Mouse (Mus musculus) frontal cortex, adult 2 months (tissue): ENCODE measurements around the gene Wipf2. TPM values are rescaled to one million over a fixed set of nuclear protein-coding genes. Genes with fewer than 3 reads are reported as not detected.
"Not testable (repeated sequence)": the region's sequence is repeated elsewhere in the genome, so short reads cannot be mapped to it uniquely, and the experiment has no call there.

Source experiments
- DNase-seq, 2 experiments: peaks; one replicate each; pipeline ENCODE4 v3.0.0; 2022; ENCODE audit warnings: low spot score in 1 of 2; ENCODE audit errors: extremely low spot score in 1 of 2
- polyA plus RNA-seq: library from polyadenylated mRNA; depleted of rRNA; stranded (reverse); fragments of >200 nt; gene quantifications from 2 replicates; pipeline ENCODE4 v1.2.3, GENCODE M21; 2012

Gene Wipf2
- polyA plus RNA-seq, 1 experiment: 26.7 TPM

DNA sequence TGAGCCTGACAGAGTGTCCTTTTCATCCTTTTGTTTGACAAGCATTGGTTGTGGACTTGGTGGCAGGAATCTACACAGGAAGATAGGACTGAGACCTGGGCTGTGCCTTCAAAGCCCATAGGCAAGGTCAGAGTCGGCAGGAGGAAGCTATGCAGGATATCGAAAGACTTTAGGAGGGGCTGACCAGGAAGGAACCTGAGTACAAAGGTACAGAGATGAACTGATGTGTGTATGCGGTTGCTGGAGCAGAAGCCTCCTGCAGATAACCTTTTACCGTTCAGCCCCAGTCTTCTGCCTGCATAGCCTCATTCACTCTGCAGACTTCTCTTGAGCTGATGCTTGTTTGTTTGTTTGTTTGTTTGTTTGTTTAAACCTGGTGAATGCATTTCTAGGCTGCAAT lies 42.1 kb downstream of the Wipf2 start:
- no peak for DNase-seq

DNA sequence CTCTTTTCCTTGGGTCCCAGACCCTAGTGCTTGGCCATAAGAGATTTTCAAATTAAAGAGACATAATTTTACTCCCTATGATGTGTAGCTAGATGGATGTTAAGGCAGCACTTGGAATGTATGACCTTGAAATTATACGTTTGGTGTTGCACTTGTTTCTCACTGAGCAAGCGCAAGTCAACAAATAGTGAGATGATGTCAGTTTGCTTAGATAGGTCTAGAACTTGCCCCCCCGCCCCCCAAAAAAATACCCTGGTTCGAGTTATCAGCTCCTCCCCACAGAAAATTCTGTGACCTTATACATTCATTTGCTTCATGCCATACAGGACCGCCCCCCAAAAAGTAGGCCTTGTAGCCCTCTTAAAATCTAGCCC lies 43.6 kb downstream of the Wipf2 start:
- no peak for DNase-seq

DNA sequence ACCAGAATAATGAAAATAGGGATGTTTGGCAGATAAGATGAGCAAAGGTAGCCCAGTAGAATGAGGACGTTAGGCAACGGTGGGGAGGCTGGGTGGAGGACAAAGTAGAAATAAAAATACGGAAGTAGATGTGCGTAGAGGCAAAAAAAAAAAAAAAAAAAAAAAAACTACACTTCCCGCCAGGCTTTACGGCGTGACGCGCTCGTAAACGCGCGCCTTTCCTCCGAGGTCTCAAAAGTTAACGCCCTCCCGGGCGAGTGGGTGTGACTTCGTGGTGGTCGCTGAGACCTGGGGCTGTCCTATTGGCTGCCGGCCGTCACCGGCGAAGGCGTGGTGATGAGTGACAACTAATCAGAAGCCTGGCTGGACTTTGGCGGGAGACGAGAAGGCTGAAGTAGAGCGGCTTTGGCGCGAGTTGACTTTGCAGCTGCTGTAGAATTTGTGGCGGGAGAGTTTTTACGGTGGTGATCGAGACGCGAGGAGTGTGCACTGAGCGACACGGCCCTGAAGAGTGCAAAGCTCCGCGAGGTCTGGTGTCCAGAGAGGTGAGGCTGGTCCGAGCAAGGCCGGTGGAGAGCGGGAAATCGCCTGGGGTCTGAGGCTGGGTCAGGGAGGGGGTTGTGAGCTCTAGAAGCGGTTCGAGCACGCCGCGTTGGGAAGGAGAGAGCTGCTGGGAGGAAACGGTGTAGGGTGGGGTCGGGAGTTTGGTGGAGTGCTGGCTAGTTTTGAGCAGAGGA lies 44.2 kb downstream of the Wipf2 start, which contains the start of gene Cdc6:
Gene Cdc6 (plus strand): TSS at position 365 of the 737 bp plus-strand sequence.
- DNase-seq: peak; percentile 92

DNA sequence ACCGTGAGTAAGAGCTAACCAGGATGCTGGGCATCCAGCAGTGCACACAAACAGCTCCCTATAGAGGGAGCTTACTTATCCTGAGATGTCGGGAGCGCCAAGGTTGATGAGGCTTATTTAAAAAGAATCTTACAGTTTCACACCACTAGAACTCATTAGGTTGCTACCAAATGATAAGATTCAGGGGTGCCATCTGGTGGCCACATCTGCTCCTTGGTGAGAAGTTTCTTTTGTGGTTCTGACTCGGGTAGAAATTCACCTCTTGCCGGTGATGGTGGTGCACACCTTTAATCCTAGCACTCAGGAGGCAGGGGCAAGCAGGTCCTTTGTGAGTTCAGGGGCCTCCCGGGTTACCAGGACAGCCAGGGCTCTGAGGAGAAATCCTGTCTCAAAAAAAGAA lies 46.2 kb downstream of the Wipf2 start:
- DNase-seq: peak; percentile 66 to 84

DNA sequence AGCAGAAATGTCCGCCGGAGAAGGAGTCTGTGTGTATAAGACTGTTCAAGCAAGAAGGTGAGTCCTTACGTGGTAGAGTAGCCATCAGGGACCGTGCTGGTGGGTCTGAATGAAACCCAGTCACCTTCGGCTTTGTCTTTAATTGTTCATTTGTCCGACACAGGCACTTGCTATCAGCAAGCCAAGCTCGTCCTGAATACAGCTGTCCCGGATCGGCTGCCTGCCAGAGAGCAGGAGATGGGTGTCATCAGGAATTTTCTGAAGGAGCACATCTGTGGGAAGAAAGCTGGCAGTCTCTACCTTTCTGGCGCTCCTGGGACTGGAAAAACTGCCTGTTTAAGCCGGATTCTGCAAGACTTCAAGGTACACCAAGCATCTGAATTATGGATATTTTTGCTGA lies 47.0 kb downstream of the Wipf2 start:
- no peak for DNase-seq

DNA sequence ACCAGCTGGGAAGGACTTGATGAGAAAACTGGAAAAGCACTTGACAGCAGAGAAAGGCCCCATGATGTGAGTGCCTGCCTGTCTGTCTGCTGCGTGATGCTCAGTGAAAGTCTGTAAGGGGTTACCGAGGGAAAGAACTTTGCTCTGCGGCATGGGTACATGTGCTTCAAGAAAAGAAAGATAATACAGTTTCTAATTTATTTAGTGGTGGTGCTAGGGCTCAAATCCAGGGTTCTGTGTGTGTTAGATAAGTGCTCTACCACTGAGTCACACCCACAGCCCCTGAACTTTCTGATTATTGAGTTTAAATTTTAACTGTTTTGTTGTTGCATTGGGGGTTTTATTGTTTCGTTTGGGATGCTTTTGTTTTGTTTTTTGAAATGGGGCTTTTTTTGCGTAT lies 48.1 kb downstream of the Wipf2 start:
- no peak for DNase-seq

DNA sequence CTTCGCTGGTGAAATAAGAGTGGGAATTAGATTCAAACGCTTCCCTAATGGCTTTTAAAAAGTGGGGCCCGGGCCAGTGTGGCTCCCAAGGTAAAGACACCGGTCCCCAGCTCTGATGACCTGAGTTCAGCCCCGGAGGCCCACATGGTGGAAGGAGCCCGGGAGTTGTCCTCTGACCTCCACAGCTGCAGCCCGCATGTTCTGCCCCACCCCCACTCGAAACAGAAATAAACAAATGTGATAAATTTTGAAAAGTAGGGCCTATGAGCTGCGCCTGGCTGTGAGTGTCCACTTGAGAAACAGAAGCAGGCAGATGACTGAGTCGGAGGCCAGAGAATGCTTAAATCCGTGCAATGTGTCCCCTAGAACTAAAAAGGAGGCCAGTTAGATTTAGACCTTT lies 50.8 kb downstream of the Wipf2 start:
- no peak for DNase-seq

DNA sequence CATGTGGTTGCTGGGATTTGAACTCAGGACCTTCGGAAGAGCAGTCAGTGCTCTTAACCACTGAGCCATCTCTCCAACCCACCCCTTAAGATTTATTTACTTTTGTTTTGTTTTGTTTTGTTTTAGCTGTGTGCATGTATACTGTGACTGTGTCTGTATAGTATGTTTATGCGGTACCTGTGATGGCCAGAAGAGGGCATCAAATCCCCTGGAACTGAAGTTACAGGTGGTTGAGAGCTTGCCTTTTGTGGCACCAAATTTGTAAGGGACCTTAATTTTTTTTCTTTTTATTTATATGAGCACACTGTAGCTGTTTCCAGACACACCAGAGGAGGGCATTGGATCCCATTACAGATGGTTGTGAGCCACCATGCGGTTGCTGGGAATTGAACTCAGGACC lies 52.9 kb downstream of the Wipf2 start:
- DNase-seq: not testable (repeated sequence)

DNA sequence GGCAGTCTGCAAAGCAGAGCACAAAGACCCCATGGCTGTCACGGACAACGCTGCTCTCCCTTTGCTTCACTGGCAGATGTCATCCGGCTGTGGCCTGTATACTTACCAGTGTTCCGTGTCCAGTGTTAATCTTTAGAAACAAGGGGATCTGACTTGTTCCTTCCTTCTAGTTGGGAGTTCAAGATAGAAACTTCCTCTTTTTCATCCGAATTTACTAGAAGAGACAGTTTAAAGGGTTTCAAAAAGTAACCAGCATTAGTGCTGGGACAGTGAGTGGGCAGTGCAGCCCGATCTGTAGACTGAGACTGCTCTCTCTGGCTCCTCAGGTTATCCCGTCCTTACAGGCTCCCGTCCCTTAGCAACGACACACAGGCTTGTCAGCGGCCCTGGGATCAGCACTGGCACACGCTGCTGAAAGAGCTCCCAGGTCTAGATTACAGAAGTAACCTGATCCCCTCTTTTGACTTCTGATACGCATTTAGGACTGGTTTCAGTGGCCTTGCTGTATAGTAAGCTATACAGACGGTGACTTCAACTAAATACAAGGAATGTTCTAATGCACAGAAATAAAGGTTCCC lies 54.1 kb downstream of the Wipf2 start:
- DNase-seq: no peak

DNA sequence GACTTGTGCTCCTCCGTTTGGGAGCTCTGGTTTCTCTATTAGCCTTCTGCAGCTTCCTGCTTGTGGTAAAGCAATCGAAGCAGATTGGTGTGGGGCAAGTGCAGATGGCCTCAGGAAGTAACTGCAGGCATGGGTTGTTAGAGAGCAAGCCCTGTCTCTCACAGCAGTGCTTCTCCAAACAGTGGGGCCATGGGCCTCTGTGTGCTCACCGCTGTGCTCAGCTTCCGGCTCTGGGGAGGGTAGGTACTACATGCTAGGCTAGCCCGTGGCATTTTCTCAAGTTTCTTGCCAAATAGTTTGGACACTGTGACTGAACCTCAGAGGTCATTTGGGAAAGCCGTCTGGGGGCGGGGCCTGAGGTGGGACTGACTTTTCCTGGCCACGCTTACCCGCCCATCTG lies 54.8 kb downstream of the Wipf2 start:
- no peak for DNase-seq

DNA sequence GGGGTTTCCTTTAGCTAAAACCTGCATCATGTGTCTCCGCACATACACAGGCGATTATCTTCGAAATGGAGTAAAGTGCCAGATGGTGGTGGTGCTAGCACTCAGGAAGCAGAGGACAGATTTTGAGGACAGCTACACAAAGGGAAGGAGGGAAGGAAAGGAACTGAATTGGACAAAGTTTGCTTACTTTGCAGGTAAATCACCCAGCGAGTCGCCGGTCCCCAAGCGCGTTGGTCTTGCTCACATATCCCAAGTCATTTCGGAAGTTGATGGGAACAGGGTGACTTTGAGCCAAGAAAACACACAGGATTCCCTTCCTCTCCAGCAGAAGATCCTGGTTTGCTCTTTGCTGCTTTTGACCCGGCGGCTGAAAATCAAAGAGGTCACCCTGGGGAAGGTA lies 55.6 kb downstream of the Wipf2 start:
- DNase-seq: no peak

DNA sequence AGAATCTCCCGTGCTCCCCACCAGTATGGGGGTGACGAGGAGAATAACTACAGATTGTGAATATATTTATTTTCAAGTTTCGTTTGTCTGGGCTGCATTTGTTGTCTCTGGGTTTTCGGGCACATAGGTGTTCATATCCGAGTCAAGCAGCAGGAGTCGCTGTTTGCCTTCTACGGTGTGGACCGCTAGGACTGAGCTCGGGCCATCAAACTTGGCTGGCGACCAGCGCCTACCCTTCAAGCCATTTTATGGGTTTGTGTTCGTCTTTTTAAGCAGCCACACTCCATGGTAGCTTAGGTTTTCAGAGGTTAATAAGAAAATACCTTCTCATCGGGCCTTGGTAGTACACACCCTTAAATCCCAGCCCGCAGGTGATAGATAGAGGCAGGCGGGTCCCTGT lies 58.4 kb downstream of the Wipf2 start:
- not testable (repeated sequence) for DNase-seq

DNA sequence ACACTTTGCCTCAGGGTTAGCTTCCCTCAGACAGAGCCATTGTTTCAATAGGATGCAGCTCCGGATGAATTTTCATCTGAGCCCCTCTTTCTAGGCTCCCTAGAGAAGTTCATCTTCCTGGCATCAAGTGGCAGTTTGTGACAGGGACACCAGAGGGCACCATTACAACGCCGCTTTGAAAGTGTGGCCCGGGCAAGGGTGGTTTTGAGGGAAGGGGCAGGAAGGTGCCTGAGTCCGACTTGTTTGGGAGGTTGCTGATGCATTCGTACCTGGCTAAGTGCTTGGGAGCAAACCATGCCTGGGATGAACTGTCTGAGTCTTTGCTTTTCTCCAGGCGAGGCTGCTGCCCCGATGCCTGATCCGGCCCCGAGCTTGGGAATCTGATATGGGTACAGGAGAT lies 58.9 kb downstream of the Wipf2 start:
- peak in 1 of 2 experiments; percentile 73 for DNase-seq

DNA sequence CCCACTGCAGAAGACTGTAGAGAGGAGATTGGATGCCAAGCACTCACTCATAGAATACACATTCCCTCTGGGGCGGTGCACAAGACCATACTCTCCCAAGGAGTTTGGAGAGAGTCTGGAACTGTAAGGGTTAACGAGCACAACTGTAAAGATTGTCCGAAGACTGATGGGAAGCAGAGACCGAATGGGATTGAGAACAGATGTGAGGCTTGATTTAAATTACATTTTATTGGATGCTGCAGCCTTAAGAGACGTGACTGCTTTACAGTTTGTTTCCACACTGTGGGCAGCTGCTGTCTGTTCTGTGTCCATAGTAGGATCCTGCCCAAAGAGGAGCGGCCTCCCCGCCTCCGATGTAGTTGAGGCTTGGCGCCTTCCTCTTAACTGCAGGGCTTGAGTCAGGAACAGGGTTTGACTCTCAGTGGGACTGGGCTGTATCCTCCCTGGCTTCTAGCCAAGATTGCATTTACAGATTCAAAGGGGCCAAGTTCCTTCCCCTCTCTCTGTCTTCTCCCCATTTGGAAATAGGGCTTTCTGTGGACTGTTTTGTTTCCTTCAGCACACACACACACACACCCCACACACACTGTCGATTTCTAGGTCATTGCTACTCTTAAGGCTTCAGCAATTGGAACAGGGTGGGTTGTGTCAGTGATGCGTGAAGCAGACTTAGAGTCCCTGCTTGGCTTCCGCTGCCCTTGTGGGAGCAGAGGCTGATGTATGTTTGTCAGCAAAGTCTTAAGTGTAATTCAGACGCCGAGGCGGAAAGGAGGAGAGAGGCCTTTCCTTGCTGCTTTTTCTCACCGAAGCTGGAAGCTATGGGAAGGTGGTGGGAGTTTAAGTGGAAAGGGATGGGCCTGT lies 59.6 kb downstream of the Wipf2 start:
- DNase-seq: not testable (repeated sequence)

DNA sequence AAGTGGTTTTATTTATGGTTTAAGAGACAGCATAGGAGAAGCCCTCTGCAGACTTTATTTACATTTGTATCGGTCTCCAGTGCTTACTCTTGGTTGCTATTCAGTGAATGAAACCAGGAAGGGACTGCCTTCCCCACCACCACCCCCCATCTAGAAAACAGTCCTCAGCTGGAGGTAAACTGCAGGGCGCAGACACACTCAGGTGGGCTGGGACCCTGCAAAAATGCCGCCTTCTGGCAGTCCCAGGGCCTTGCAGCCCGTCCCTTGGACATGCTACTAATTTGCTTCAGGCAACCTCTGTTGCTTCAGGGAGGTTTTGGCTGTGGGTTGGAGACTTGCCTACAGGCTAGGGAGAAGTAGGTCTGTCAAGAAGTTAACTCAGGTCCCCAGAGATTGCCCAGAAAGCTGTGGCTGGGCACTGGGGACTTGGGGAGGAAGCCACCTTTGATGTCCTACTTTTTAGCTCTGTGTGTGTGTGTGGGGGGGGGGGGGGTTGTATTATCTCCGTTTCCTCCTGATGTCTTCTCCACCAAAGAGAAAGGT lies 61.3 kb downstream of the Wipf2 start:
- no peak for DNase-seq

DNA sequence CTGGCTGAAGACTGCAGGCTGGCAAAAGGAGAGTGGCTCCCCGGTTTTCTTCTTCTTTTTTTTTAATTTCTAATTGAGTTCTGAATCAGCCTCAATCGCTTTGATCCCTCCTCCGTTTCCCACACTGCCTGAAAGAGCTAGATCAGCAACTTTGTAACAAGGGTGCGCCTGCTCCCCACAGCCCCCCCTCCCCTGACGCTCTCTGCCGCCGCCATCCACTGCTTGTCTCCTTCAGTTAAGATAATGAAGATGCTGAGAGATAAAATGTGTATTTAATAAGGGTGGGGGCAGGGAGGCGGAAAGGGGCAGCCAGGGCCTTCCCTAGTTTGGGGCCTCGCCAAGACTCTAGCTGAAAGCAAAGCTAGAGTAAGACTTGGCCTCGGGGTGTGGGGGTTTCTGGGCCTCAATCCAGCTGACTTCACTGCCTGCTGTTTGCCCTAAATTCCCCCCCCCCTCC lies 61.9 kb downstream of the Wipf2 start:
- DNase-seq: no peak

DNA sequence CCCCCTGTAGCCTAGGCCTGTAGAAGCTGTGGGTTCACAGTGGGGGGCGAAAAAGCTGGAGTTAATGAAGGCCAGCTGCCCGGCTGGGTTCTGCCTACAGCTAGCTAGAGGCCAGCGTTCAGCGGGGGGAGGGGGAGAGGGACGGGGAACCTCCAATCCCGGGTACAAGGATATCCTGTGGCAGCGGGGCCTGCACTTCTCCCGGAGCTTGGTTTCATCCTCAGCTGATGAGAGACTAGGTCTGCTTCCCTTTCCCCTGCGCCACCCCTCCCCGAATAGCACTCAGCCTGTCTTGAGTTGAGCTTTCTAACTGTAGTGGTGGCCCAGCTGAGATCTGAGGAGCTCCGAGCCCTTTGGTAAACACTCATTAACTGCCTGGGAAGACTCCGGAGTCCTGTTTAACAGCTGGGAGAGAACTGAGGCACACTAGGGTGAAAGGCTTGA lies 62.5 kb downstream of the Wipf2 start:
- DNase-seq: no peak

DNA sequence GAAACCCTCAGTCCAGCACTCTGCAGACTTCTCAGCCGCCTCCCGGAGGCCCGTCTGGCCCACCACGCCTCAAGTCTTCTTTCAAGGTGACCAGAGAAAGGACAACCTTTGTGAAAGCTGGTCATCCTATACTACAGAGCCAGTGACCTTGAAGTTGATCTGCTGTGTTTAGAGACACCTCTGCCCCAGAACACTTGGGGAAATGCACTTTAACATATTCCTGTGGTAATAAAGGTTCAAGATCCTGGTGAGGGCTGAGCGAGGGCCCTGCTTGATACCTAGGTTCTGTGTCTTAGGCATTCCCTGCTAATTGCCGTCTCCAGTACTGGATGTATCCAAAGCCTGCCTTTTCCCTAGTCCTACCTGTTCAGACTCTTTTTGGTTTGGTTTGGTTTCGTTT lies 63.1 kb downstream of the Wipf2 start:
- DNase-seq: no peak

DNA sequence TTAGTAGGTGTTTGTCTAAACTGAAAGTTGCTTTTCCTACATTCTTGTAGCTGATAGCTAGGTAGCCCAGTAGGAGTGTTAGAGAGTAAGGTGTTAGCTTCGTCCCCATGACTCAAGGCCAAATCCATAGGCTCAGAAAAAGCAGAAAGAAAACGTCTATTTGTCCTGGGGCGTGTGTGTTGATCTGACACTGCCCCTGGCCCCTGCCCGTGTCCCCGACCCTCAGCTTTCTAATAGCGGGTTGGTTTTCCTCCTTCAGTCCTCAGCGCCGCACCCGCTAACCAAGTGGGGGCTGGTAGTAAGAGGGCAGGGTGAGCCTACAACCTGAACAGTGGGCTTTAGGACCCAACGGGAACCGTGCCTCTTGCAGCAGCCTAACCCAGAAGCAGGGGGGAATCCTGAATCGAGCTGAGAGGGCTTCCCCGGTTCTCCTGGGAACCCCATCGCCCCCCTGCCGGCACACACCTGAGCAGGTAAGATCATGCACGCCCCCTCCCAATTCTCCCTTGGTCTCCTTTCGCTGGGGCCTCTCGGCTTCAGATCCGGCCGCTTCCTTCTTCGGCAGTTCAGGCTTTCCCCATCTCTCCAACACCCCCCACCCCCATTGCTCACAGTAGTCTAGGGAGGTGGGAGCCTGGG lies 64.1 kb downstream of the Wipf2 start, which contains the start of gene Rara:
Gene Rara (plus strand): TSS at position 381 of the 639 bp plus-strand sequence.
- peak in 1 of 2 experiments; percentile 66 for DNase-seq

DNA sequence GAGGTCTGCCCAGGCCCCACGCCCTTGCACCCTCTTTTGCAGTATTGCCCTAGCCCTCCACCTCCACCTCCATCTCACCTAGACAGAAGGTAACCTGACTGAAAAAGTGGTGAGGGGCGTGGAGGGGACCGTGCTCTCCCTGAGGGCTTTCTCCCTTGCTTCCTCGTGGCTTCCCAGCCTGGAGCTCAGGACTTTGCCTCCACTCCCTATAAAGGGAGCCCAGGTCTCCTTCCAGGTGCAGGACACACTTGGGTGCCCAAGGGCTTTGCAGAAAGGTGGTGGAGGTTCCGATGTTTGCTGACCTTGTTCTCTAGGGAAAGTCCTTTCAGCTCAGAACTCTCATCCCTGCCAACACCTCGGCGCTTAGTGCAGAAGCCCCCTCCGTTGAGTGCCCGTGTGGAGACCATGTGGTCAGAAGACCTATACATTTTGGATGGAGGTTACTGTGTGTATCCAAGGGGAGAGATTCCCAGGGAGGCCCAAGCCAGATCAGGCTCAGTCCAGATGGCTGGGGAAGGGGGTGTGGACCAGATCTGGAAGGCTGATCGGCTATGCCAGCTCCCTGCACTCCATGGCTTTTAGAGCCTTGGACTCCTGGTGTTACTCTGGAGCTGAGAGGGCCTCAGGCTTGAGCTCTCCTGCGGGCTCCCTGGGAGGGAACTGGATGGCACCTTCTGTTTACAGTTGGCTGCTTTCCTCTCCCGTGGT lies 64.9 kb downstream of the Wipf2 start:
- no peak for DNase-seq
